Mouse (Mus musculus) CH12.LX (cell line): Measurements from ENCODE around the gene Tdrd12.

ENCODE experiments used
- CTCF ChIP-seq, 2 experiments: IDR thresholded peaks in 1 of 2; conservative IDR thresholded peaks in 1 of 2; 2 replicates each; pipeline ENCODE4 v1.5.1; 2011 to 2012; ENCODE audit warnings: low read depth in 2 of 2, low read length in 2 of 2, improper control_type of control experiment in 1 of 2, inconsistent platforms in 1 of 2, mild to moderate bottlenecking in 1 of 2, moderate library complexity in 1 of 2
- ELF1 ChIP-seq: IDR thresholded peaks from 2 replicates; pipeline ENCODE4 v1.6.1; 2014; ENCODE audit warnings: low read depth, mild to moderate bottlenecking, inconsistent platforms, low read length, improper control_type of control experiment
- EP300 ChIP-seq: IDR thresholded peaks from 2 replicates; pipeline ENCODE4 v1.6.1; 2011; ENCODE audit warnings: low read length, improper control_type of control experiment
- GABPA ChIP-seq: IDR thresholded peaks from 2 replicates; pipeline ENCODE4 v1.6.1; 2012; ENCODE audit warnings: low read depth, low read length, improper control_type of control experiment, inconsistent platforms; ENCODE audit not compliant: insufficient replicate concordance
- HCFC1 ChIP-seq: IDR thresholded peaks from 2 replicates; pipeline ENCODE4 v1.6.1; 2012; ENCODE audit warnings: low read depth, mild to moderate bottlenecking, inconsistent platforms, low read length, improper control_type of control experiment
- KAT2A ChIP-seq: IDR thresholded peaks from 2 replicates; pipeline ENCODE4 v1.6.1; 2012; ENCODE audit warnings: low read length, improper control_type of control experiment, inconsistent platforms; ENCODE audit not compliant: insufficient replicate concordance
- MAFK ChIP-seq: IDR thresholded peaks from 2 replicates; pipeline ENCODE4 v1.6.1; 2011; ENCODE audit warnings: low read length, improper control_type of control experiment; ENCODE audit not compliant: insufficient replicate concordance
- MAZ ChIP-seq: IDR thresholded peaks from 2 replicates; pipeline ENCODE4 v1.6.1; 2012; ENCODE audit warnings: low read depth, mild to moderate bottlenecking, inconsistent platforms, low read length, improper control_type of control experiment, moderate library complexity
- MEF2A ChIP-seq: IDR thresholded peaks from 2 replicates; pipeline ENCODE4 v1.6.1; 2014; ENCODE audit warnings: low read depth, mild to moderate bottlenecking, inconsistent platforms, low read length, improper control_type of control experiment, borderline replicate concordance
- POLR2A ChIP-seq: IDR thresholded peaks from 2 replicates; pipeline ENCODE4 v1.6.1; 2011; ENCODE audit warnings: low read depth, mild to moderate bottlenecking, improper control_type of control experiment, low read length
- SMC3 ChIP-seq: IDR thresholded peaks from 2 replicates; pipeline ENCODE4 v1.6.1; 2011; ENCODE audit warnings: low read depth, low read length, improper control_type of control experiment
- TBP ChIP-seq: conservative IDR thresholded peaks from 2 replicates; pipeline ENCODE4 v1.6.1; 2011; ENCODE audit warnings: low read depth, low read length, improper control_type of control experiment
- TCF12 ChIP-seq: IDR thresholded peaks from 2 replicates; pipeline ENCODE4 v1.6.1; 2014; ENCODE audit warnings: low read depth, mild to moderate bottlenecking, inconsistent platforms, low read length, improper control_type of control experiment
- USF1 ChIP-seq: IDR thresholded peaks from 2 replicates; pipeline ENCODE4 v1.6.1; 2014; ENCODE audit warnings: low read depth, mild to moderate bottlenecking, inconsistent platforms, low read length, improper control_type of control experiment

DNA sequence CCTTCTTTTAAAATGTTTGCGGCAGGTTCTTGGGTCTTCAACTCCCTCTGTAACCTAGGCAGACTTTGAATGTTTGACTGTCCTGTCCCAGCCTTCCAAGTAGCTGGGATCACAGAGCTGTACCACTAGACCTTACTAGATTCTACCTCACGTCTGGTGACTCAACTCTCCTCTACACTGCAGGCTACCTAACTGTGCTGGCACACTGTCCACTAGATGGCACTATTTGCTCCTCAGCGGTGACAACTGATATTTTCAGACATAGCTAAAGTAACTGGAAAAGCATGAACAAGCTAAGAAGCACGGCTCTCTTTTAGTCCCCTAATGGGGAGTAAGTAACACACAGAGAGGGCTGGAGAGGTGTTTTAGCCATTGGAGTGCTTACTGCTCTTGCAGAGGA is 8.3 kb upstream of the Tdrd12 start:
- no peak for TF ChIP-seq ELF1
- TF ChIP-seq SMC3 = peak; percentile 86
- TF ChIP-seq POLR2A = no peak
- TF ChIP-seq KAT2A = no peak
- TF ChIP-seq TCF12 = no peak
- no peak for TF ChIP-seq USF1
- peak; percentile 92 to 94 for TF ChIP-seq CTCF (conservative IDR thresholded peaks at IDR 0.05 in 1 of 2, IDR thresholded peaks at IDR 0.05 in 1 of 2; ENCODE audit: low read depth in 2 of 2, low read length in 2 of 2)
- TF ChIP-seq MEF2A = no peak
- no peak for TF ChIP-seq MAZ
- TF ChIP-seq GABPA = no peak
- TF ChIP-seq EP300 = no peak
- TF ChIP-seq MAFK = no peak
- TF ChIP-seq TBP = no peak
- TF ChIP-seq HCFC1 = no peak
